ENCODE assay signal across 11 mouse cellular contexts in the genomic region with DNA sequence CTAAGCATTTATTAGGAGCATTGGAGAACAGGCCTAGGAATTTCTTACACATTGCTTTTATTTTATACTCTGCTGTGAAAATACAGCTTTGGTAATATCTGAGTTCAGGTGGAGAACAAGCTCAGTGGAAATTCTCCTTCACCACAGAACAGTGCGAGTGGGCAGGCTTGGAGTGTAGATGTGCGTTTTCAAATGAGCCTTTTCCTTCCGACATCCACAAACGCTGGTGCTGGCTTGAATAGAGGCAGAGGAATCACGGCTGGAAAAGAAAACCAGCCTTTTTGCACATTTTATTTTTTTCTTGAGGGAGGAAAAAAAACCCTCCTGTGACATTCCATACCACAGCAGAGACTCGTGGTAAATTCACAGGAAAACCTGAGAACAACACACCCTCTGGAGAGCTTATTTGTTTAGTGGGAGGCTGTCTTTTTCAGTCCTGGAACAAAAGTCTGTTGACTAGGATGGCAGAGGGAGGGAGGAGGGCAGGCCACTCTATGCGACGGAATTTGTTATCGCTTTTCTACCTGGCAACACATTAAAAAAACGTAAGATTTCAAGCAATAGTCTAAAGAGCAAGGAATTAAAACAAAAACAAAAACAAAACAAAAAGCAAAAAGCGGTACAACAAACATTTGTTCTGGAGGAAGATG.
DNase-seq lines count a peak whose midpoint lies in the region; ATAC-seq lines count a peak whose summit lies in the region.
"Had no signal": no experiment of that assay in that cellular context is flagged by ENCODE, and none has a peak within 500 bp of the region (broad histone marks: within the 10 kb centered on the region; RNA-seq: fewer than 3 reads in every experiment).

No protein-coding gene starts in this region.

- H3K4me3 ChIP-seq in kidney, embryonic 16.5 days (ENCODE audit: low read length), result no peak overlapping the region
- H3K4me3 ChIP-seq in forebrain, embryonic 10.5 days, result peak overlapping the region; percentile 18; the same call in 1 of the 2 replicates
- peak overlapping the region; percentile 29 for H3K4me3 ChIP-seq in hindbrain, embryonic 10.5 days
- H3K4me3 ChIP-seq in midbrain, embryonic 15.5 days, result no peak overlapping the region

- no peaks in the 10 kb centered on the region for H3K9me3 ChIP-seq in kidney, embryonic 16.5 days (ENCODE audit: low read length)
- H3K9me3 ChIP-seq in forebrain, embryonic 10.5 days, result no peaks in the 10 kb centered on the region
- H3K9me3 ChIP-seq in hindbrain, embryonic 10.5 days, result no peaks in the 10 kb centered on the region
- no peaks in the 10 kb centered on the region for H3K9me3 ChIP-seq in midbrain, embryonic 15.5 days

- H3K27ac ChIP-seq in kidney, embryonic 16.5 days (ENCODE audit: low read length), result peak overlapping the region; percentile 20; the same call in 1 of the 2 replicates
- peak overlapping the region; percentile 33; the same call in 1 of the 2 replicates for H3K27ac ChIP-seq in forebrain, embryonic 10.5 days
- H3K27ac ChIP-seq in hindbrain, embryonic 10.5 days, result peak overlapping the region; percentile 64
- peak overlapping the region; percentile 46 for H3K27ac ChIP-seq in midbrain, embryonic 15.5 days

- WGBS in kidney, embryonic 16.5 days, result 39% methylated on average over 11 of the region's 11 CpGs
- 32% methylated on average over 11 of the region's 11 CpGs for WGBS in forebrain, embryonic 10.5 days
- 24% methylated on average over 11 of the region's 11 CpGs for WGBS in hindbrain, embryonic 10.5 days
- WGBS in midbrain, embryonic 15.5 days, result 10% methylated on average over 11 of the region's 11 CpGs

- no peaks in the 10 kb centered on the region for H3K27me3 ChIP-seq in kidney, embryonic 16.5 days (ENCODE audit: insufficient read depth, low read length)
- peaks cover 21% of the 10 kb centered on the region for H3K27me3 ChIP-seq in forebrain, embryonic 10.5 days (ENCODE audit: poor library complexity, severe bottlenecking)
- H3K27me3 ChIP-seq in hindbrain, embryonic 10.5 days (ENCODE audit: insufficient read depth, poor library complexity, severe bottlenecking), result no peaks in the 10 kb centered on the region
- no peaks in the 10 kb centered on the region for H3K27me3 ChIP-seq in midbrain, embryonic 15.5 days (replicated peaks)

- H3K4me2 ChIP-seq in kidney, embryonic 16.5 days (replicated peaks; ENCODE audit: low read depth, low read length), result no peak overlapping the region; the same call in 1 of the 2 replicates
- peak overlapping the region; percentile 14; the same call in 1 of the 2 replicates for H3K4me2 ChIP-seq in midbrain, embryonic 15.5 days

- H3K4me1 ChIP-seq in kidney, embryonic 16.5 days (ENCODE audit: insufficient read depth, low read length), result peaks cover 11% of the 10 kb centered on the region
- H3K4me1 ChIP-seq in forebrain, embryonic 10.5 days, result peaks cover 24% of the 10 kb centered on the region
- H3K4me1 ChIP-seq in hindbrain, embryonic 10.5 days (replicated peaks), result peaks cover 32% of the 10 kb centered on the region
- peaks cover 15% of the 10 kb centered on the region for H3K4me1 ChIP-seq in midbrain, embryonic 15.5 days

- no peaks in the 10 kb centered on the region for H3K36me3 ChIP-seq in kidney, embryonic 16.5 days (ENCODE audit: insufficient read depth, low read length)
- no peaks in the 10 kb centered on the region for H3K36me3 ChIP-seq in forebrain, embryonic 10.5 days (replicated peaks)
- no peaks in the 10 kb centered on the region for H3K36me3 ChIP-seq in hindbrain, embryonic 10.5 days
- no peaks in the 10 kb centered on the region for H3K36me3 ChIP-seq in midbrain, embryonic 15.5 days (replicated peaks)

- no peak for DNase-seq in kidney, postnatal 25 days
- no peak for DNase-seq in forebrain, embryonic 10.5 days (ENCODE audit: extremely low spot score, low spot score)
- no peak for DNase-seq in hindbrain, embryonic 10.5 days (ENCODE audit: low spot score)
- no peak for DNase-seq in Muller cell, postnatal 12 days (ENCODE audit: inconsistent ontology term)
- DNase-seq: gastrocnemius, postnatal 25 days; kidney, adult 11 months; lung, postnatal 14 days; right cerebral cortex, postnatal 25 days had no signal

- 0 out of 2 replicates have a peak overlapping the region, but pooled peaks have one; percentile 6 for H3K9ac ChIP-seq in kidney, embryonic 16.5 days (replicated peaks; ENCODE audit: low read length)
- H3K9ac ChIP-seq in midbrain, embryonic 15.5 days, result no peak overlapping the region

- ATAC-seq in kidney, embryonic 16.5 days (ENCODE audit: low FRiP score, low TSS enrichment), result no peak
- ATAC-seq in midbrain, embryonic 15.5 days (replicated peaks), result no peak
- no peak for ATAC-seq in erythroblast, adult 5-6 weeks (replicated peaks; ENCODE audit: low FRiP score, poor library complexity, severe bottlenecking)

Comparison
In these comparisons a context has a peak if more than half of its experiments do, and no peak if none do; other contexts are left out.
1. H3K4me3 ChIP-seq: peak in forebrain, embryonic 10.5 days (single experiment) and hindbrain, embryonic 10.5 days (single experiment); none in kidney, embryonic 16.5 days (single experiment) and midbrain, embryonic 15.5 days (single experiment).
2. Peak in every context shown above with its lines, with median percentiles within 50 percentile points of each other: H3K27ac ChIP-seq.